Mouse (Mus musculus) MEL (cell line): Measurements from ENCODE around the gene Srsf7. TPM values are rescaled to one million over a fixed set of nuclear protein-coding genes. Genes with fewer than 3 reads are reported as not detected.
A peak's percentile ranks its signal among the peaks of the same experiment; 100 is the strongest.

Source experiments
- DNase-seq: peaks from one replicate; pipeline ENCODE4 v3.0.0; 2011; ENCODE audit warnings: low read depth, low spot score
- H3K27ac ChIP-seq: 2 replicates; pipeline ENCODE4 v1.5.1; 2012; ENCODE audit warnings: low read depth, mild to moderate bottlenecking, control low read depth, low read length, moderate library complexity; ENCODE audit not compliant: control insufficient read depth
- H3K27me3 ChIP-seq, 2 experiments: fragments of 150-350 bp in 1 of 2; sonication (generic) in 1 of 2; 2 replicates each; pipeline ENCODE4 v1.6.1; 2012; ENCODE audit warnings: low read length in 2 of 2, mild to moderate bottlenecking in 2 of 2, improper control_type of control experiment in 1 of 2, moderate library complexity in 1 of 2; ENCODE audit not compliant: insufficient read depth in 2 of 2, control insufficient read depth in 1 of 2
- H3K36me3 ChIP-seq, 2 experiments: 2 replicates each; pipeline ENCODE4 v1.6.1; 2012 to 2014; ENCODE audit warnings: low read length in 2 of 2, improper control_type of control experiment in 1 of 2, inconsistent platforms in 1 of 2, mild to moderate bottlenecking in 1 of 2; ENCODE audit not compliant: insufficient read depth in 2 of 2, control insufficient read depth in 1 of 2
- H3K4me1 ChIP-seq, 2 experiments: fragments of 150-350 bp in 1 of 2; sonication (generic) in 1 of 2; 2 replicates each; pipeline ENCODE4 v1.6.1; 2012; ENCODE audit warnings: low read length in 2 of 2, improper control_type of control experiment in 1 of 2, mild to moderate bottlenecking in 1 of 2; ENCODE audit not compliant: insufficient read depth in 2 of 2, control insufficient read depth in 1 of 2
- H3K4me3 ChIP-seq, 2 experiments: fragments of 150-350 bp in 1 of 2; sonication (generic) in 1 of 2; 2 replicates each; pipeline ENCODE4 v1.5.1; 2012; ENCODE audit warnings: low read depth in 2 of 2, low read length in 2 of 2, mild to moderate bottlenecking in 2 of 2, moderate library complexity in 2 of 2, control low read depth in 1 of 2, improper control_type of control experiment in 1 of 2; ENCODE audit not compliant: control insufficient read depth in 1 of 2, insufficient read depth in 1 of 2
- H3K79me2 ChIP-seq: 2 replicates; pipeline ENCODE4 v1.6.1; 2012; ENCODE audit warnings: mild to moderate bottlenecking, low read length, moderate library complexity; ENCODE audit not compliant: control insufficient read depth, poor library complexity, insufficient read depth
- H3K9ac ChIP-seq: 2 replicates; pipeline ENCODE4 v1.6.1; 2012; ENCODE audit warnings: low read depth, mild to moderate bottlenecking, control low read depth, low read length, moderate library complexity; ENCODE audit not compliant: control insufficient read depth, poor library complexity, severe bottlenecking
- H3K9me3 ChIP-seq: fragments of 150-350 bp; sonication (generic); replicated peaks from 2 replicates; pipeline ENCODE4 v1.6.1; 2012; ENCODE audit warnings: mild to moderate bottlenecking, low read length, improper control_type of control experiment, moderate library complexity; ENCODE audit not compliant: insufficient read depth
- BHLHE40 ChIP-seq: IDR thresholded peaks from 2 replicates; pipeline ENCODE4 v1.6.1; 2012; ENCODE audit warnings: low read depth, mild to moderate bottlenecking, inconsistent platforms, low read length, improper control_type of control experiment, borderline replicate concordance
- CHD1 ChIP-seq: IDR thresholded peaks from 2 replicates; pipeline ENCODE4 v1.6.1; 2012; ENCODE audit warnings: low read depth, mild to moderate bottlenecking, inconsistent platforms, low read length, improper control_type of control experiment
- CHD2 ChIP-seq: IDR thresholded peaks from 2 replicates; pipeline ENCODE4 v1.6.1; 2011; ENCODE audit warnings: low read length, improper control_type of control experiment
- CTCF ChIP-seq, 3 experiments: IDR thresholded peaks in 2 of 3; conservative IDR thresholded peaks in 1 of 3; 2 replicates each; pipeline ENCODE4 v1.5.1; 2011 to 2012; ENCODE audit warnings: low read length in 3 of 3, low read depth in 2 of 3, mild to moderate bottlenecking in 2 of 3, improper control_type of control experiment in 1 of 3, inconsistent platforms in 1 of 3, mixed read lengths in 1 of 3, moderate library complexity in 1 of 3; ENCODE audit not compliant: control insufficient read depth in 1 of 3, insufficient read depth in 1 of 3, poor library complexity in 1 of 3, severe bottlenecking in 1 of 3
- E2F4 ChIP-seq: IDR thresholded peaks from 2 replicates; pipeline ENCODE4 v1.6.1; 2011; ENCODE audit warnings: low read depth, low read length, improper control_type of control experiment, borderline replicate concordance
- ETS1 ChIP-seq: IDR thresholded peaks from 2 replicates; pipeline ENCODE4 v1.6.1; 2012; ENCODE audit warnings: low read depth, mild to moderate bottlenecking, inconsistent platforms, low read length, improper control_type of control experiment, moderate library complexity
- GABPA ChIP-seq: IDR thresholded peaks from 2 replicates; pipeline ENCODE4 v1.6.1; 2012; ENCODE audit warnings: low read depth, mild to moderate bottlenecking, inconsistent platforms, low read length, improper control_type of control experiment, moderate library complexity
- MYB ChIP-seq: IDR thresholded peaks from 2 replicates; pipeline ENCODE4 v1.6.1; 2011; ENCODE audit warnings: mild to moderate bottlenecking, low read depth, low read length, improper control_type of control experiment
- POLR2A ChIP-seq, 2 experiments: IDR thresholded peaks; 2 replicates each; pipeline ENCODE4 v1.6.1; 2011 to 2012; ENCODE audit warnings: low read length in 2 of 2, mild to moderate bottlenecking in 2 of 2, control low read depth in 1 of 2, improper control_type of control experiment in 1 of 2, low read depth in 1 of 2, moderate library complexity in 1 of 2; ENCODE audit not compliant: control insufficient read depth in 1 of 2, insufficient read depth in 1 of 2, poor library complexity in 1 of 2
- POLR2AphosphoS2 ChIP-seq: IDR thresholded peaks from 2 replicates; pipeline ENCODE4 v1.6.1; 2011; ENCODE audit warnings: low read length, improper control_type of control experiment
- POLR2AphosphoS5 ChIP-seq: IDR thresholded peaks from 2 replicates; pipeline ENCODE4 v1.6.1; 2012; ENCODE audit warnings: low read depth, borderline replicate concordance, mild to moderate bottlenecking, inconsistent platforms, low read length, moderate library complexity, mixed read lengths
- RAD21 ChIP-seq: IDR thresholded peaks from 2 replicates; pipeline ENCODE4 v1.6.1; 2011; ENCODE audit warnings: mild to moderate bottlenecking, low read depth, low read length, improper control_type of control experiment
- RCOR1 ChIP-seq: IDR thresholded peaks from 2 replicates; pipeline ENCODE4 v1.6.1; 2012; ENCODE audit warnings: low read depth, mild to moderate bottlenecking, inconsistent platforms, low read length, improper control_type of control experiment
- SIN3A ChIP-seq: IDR thresholded peaks from 2 replicates; pipeline ENCODE4 v1.6.1; 2012; ENCODE audit warnings: low read length, improper control_type of control experiment, inconsistent platforms
- SMC3 ChIP-seq: IDR thresholded peaks from 2 replicates; pipeline ENCODE4 v1.6.1; 2011; ENCODE audit warnings: low read depth, low read length, improper control_type of control experiment
- TAL1 ChIP-seq: IDR thresholded peaks from 2 replicates; pipeline ENCODE4 v1.6.1; 2012; ENCODE audit warnings: mild to moderate bottlenecking, inconsistent platforms, low read length, moderate library complexity, mixed read lengths
- ZNF384 ChIP-seq: IDR thresholded peaks from 2 replicates; pipeline ENCODE4 v1.6.1; 2012; ENCODE audit warnings: low read depth, mild to moderate bottlenecking, inconsistent platforms, low read length, improper control_type of control experiment
- polyA plus RNA-seq, 2 experiments: library from polyadenylated mRNA; stranded (reverse) in 1 of 2; unstranded in 1 of 2; fragments of >175 nt in 1 of 2; fragments of >200 nt in 1 of 2; gene quantifications; 2 replicates each; pipeline versions ENCODE4 v1.2.1 to v1.2.4; 2012; ENCODE audit warnings: low replicate concordance in 2 of 2, low read depth in 1 of 2; ENCODE audit not compliant: insufficient read length in 2 of 2, insufficient read depth in 1 of 2, missing spikeins in 1 of 2
- total RNA-seq: library from RNA; depleted of rRNA; stranded (reverse); fragments of 300-350 nt; gene quantifications from 2 replicates; pipeline ENCODE4 v1.2.3, GENCODE M21; 2012

The Srsf7 gene
- total and polyA plus RNA-seq, 3 experiments, result 399 to 425 TPM; not detected in 1

DNA sequence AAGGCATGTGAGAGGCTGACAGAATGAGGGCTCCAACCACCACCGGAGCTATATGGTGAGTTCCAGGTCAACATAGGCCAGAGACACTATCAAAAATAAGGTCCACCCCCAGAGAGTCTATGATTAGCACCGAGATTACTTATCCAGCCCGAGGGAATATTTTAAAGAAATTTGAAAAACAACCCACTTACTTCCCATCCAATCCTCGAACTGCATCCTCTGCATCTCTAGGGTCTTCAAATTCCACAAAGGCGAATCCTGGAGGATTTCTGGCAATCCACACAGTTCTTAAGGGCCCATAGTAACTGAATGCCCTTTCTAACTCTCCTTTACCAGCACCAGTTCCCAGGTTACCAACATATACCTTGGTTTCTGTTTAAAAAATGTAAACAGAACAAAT is 1.4 kb downstream of the Srsf7 start:
- Histone ChIP-seq H3K4me1 (peaks cover 0 to 10% of the 10 kb centered on the region in 2 experiments; a peak in 3 of 4 replicates), H3K79me2 (peaks cover 30% of the 10 kb centered on the region), H3K27me3 (no peaks in the 10 kb centered on the region), H3K9ac (peak overlapping the region; percentile 100), H3K27ac (peak overlapping the region; percentile 13; the same call in 1 of the 2 replicates), H3K36me3 (peaks cover 42 to 48% of the 10 kb centered on the region in 2 experiments), H3K9me3 (no peaks in the 10 kb centered on the region), H3K4me3 (peak overlapping the region; percentile 62 to 98)
- TF ChIP-seq SIN3A (peak; percentile 8; the same call in 1 of the 2 replicates), CHD1 (0 out of 2 replicates have a peak, but pooled peaks have one; percentile 43), E2F4 (no peak)
- DNase-seq, result peak; percentile 25

DNA sequence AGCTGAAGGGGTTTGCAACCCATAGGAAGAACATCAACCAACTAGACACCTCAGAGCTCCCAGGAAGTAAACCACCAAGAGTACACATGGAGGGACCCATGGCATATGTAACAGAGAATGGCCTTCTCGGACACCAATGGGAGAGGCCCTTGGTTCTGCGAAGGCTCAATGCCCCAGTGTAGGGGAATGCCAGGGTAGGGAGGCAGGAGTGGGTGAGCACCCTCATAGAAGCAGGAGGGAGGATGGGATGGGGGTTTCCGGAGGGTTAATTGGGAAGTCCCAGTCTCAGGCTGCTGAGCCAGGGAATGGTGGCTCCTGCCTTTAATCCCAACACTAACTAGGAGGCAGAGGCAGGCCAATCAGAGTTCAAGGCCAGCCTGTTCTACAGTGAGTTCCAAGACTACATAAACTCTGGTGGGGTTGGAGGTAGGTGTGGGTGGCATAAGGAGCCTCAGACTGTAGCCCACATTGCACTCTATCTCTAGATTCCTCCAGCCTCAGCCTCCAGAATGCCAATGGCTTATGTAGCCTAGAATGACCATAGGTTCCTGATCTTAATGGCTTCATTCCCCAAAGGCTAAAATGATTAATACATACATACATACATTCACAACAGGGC is 7.8 kb downstream of the Srsf7 start:
- H3K27me3 ChIP-seq, result no peaks in the 10 kb centered on the region
- peak; percentile 37 for DNase-seq
- TF ChIP-seq ETS1, result no peak
- peak; percentile 69 for TF ChIP-seq POLR2AphosphoS2
- 0 out of 2 replicates have a peak, but pooled peaks have one; percentile 37 for TF ChIP-seq MYB
- peak in 1 of 2 experiments; percentile 53; a peak in 1 of 4 replicates for TF ChIP-seq POLR2A (IDR thresholded peaks at IDR 0.05; ENCODE audit: control insufficient read depth in 1 of 2, insufficient read depth in 1 of 2, low read depth in 1 of 2, low read length in 2 of 2, poor library complexity in 1 of 2)
- H3K9ac ChIP-seq, result no peak overlapping the region
- H3K36me3 ChIP-seq, result peaks cover 21 to 33% of the 10 kb centered on the region in 2 experiments
- H3K79me2 ChIP-seq, result peaks cover 6% of the 10 kb centered on the region
- H3K4me3 ChIP-seq, result no peak overlapping the region
- H3K9me3 ChIP-seq, result no peaks in the 10 kb centered on the region
- H3K27ac ChIP-seq, result no peak overlapping the region
- H3K4me1 ChIP-seq, result no peaks in the 10 kb centered on the region; a peak in 1 of 4 replicates

DNA sequence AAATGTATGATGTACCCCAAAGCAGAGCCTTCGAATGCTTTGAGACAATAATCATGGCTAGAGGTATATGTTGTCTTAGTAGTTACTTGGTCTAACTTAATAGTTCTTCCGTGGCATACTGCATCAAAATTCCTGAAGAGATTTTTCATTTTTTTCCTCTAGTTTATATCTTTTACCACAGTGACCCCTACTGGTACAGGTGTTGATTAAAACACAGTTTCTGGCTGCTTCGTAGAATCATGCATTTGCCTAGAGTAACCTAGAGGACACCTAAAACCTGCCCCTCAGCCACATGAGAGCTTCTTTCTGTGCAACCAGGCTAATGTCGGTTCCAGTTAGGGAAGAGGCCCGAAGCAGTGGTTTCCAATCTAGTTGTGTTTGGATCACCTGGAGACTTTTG is 14.0 kb downstream of the Srsf7 start:
- no peaks in the 10 kb centered on the region for H3K27me3 ChIP-seq
- H3K4me1 ChIP-seq, result no peaks in the 10 kb centered on the region
- no peak overlapping the region for H3K27ac ChIP-seq
- no peaks in the 10 kb centered on the region for H3K79me2 ChIP-seq
- no peaks in the 10 kb centered on the region for H3K9me3 ChIP-seq
- no peak overlapping the region for H3K4me3 ChIP-seq
- H3K9ac ChIP-seq, result no peak overlapping the region
- no peaks in the 10 kb centered on the region; a peak in 1 of 4 replicates for H3K36me3 ChIP-seq
- DNase-seq, result peak; percentile 45
- TF ChIP-seq ZNF384 (peak; percentile 21; the same call in 1 of the 2 replicates), RCOR1 (no peak), BHLHE40 (no peak), TAL1 (no peak), CHD2 (no peak), POLR2AphosphoS5 (no peak), POLR2A (IDR thresholded peaks at IDR 0.05; ENCODE audit: control insufficient read depth in 1 of 2, insufficient read depth in 1 of 2, low read depth in 1 of 2, low read length in 2 of 2, poor library complexity in 1 of 2) (no peak), SMC3 (peak; percentile 37), CTCF (IDR thresholded peaks at IDR 0.05 in 2 of 3, conservative IDR thresholded peaks at IDR 0.05 in 1 of 3; ENCODE audit: control insufficient read depth in 1 of 3, insufficient read depth in 1 of 3, low read depth in 2 of 3, low read length in 3 of 3, poor library complexity in 1 of 3, severe bottlenecking in 1 of 3) (peak in 2 of 3 experiments; percentile 30 to 61; a peak in 3 of 6 replicates), GABPA (no peak), RAD21 (peak; percentile 62)
